Mouse (Mus musculus) brain, embryonic 14.5 days (tissue): ENCODE measurements around the gene Tubg2.

ENCODE experiments used
- CTCF ChIP-seq: fragments of 200-500 bp; IDR thresholded peaks from 2 replicates; pipeline ENCODE4 v1.5.1; 2012; ENCODE audit warnings: inconsistent platforms, mild to moderate bottlenecking, moderate library complexity, borderline replicate concordance; ENCODE audit not compliant: insufficient read depth, insufficient read length; ENCODE audit errors: extremely low read depth
- POLR2A ChIP-seq: fragments of 200-500 bp; IDR thresholded peaks from 2 replicates; pipeline ENCODE4 v1.6.1; 2012; ENCODE audit warnings: mild to moderate bottlenecking, inconsistent platforms, borderline replicate concordance; ENCODE audit not compliant: poor library complexity, insufficient read depth, insufficient read length, severe bottlenecking; ENCODE audit errors: extremely low read depth

DNA sequence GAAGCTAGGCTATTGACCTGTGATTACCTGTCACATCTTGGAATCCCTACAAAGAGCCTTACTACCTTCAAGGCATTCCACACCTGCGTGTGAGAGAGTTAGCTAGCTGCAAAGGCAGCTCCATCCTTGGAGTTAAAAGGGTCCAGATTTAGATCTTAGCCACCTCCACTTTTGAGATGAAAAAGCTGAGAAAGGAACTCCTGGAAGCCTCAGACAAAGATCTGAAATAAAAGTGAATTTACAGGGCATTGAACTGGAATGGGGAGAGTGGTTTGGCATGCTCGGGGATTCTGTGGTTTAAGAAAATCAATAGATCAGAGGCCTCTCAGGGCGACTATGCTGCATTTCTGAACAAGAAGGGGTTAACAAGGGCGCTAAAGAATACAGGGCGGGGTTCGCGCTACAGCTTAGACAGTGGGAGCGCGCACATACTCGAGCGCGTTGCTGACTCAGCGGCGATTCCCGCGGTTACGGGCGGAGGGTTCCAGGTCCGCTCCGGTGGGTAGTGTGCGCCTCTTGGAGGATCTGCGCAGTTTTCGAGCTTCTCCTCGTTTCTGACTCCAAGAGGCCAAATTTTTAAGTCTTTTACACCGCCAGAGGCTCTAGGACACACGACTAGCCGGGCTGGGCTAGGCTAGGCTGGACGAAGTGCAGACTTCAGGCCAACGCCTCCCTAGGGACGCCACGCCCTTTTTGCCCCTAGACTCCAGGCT lies 16.2 kb downstream of the Tubg2 start:
- no peak for TF ChIP-seq CTCF
- peak; percentile 24; the same call in 1 of the 2 replicates for TF ChIP-seq POLR2A
